Mouse (Mus musculus): ENCODE results near the gene Mlph.

GRCm38 (mm10) chr1:90945171-90945570 is 30.3 kb downstream of the Mlph start:
- TF ChIP-seq EP300 (IDR thresholded peaks at IDR 0.05; ENCODE audit: low read depth) = no peak
- no peak for TF ChIP-seq CTCF (IDR thresholded peaks at IDR 0.05; ENCODE audit: low read depth)
